Mouse (Mus musculus) hindbrain, embryonic 16.5 days (tissue): Measurements from ENCODE around the gene Negr1. TPM values are rescaled to one million over a fixed set of nuclear protein-coding genes. Genes with fewer than 3 reads are reported as not detected.

Experiments
- ATAC-seq: fragments of 200-750 bp; cut with Nextera tagmentation; 2 replicates; pipeline ENCODE4 v1.8.0; 2017; ENCODE audit warnings: moderate TSS enrichment, moderate library complexity
- H3K27ac ChIP-seq: fragments of 300-500 bp; sonication (generic); 2 replicates; pipeline ENCODE4 v1.5.1; 2014; ENCODE audit warnings: low read depth, mild to moderate bottlenecking, control low read depth, low read length, moderate library complexity
- H3K27me3 ChIP-seq: fragments of 300-500 bp; sonication (generic); replicated peaks from 2 replicates; pipeline ENCODE4 v1.6.1; 2014; ENCODE audit warnings: low read length; ENCODE audit not compliant: control insufficient read depth, insufficient read depth
- H3K36me3 ChIP-seq: fragments of 300-500 bp; sonication (generic); 2 replicates; pipeline ENCODE4 v1.6.1; 2014; ENCODE audit warnings: mild to moderate bottlenecking, low read length, moderate library complexity, mixed read lengths; ENCODE audit not compliant: control insufficient read depth, insufficient read depth
- H3K4me1 ChIP-seq: fragments of 300-500 bp; sonication (generic); 2 replicates; pipeline ENCODE4 v1.6.1; 2014; ENCODE audit warnings: low read depth, low read length; ENCODE audit not compliant: control insufficient read depth, insufficient read depth
- H3K4me2 ChIP-seq: fragments of 300-500 bp; sonication (generic); 2 replicates; pipeline ENCODE4 v1.6.1; 2014; ENCODE audit warnings: mild to moderate bottlenecking, low read length, control low read depth, moderate library complexity
- H3K4me3 ChIP-seq: fragments of 300-500 bp; sonication (generic); 2 replicates; pipeline ENCODE4 v1.5.1; 2014; ENCODE audit warnings: mild to moderate bottlenecking, low read length, control low read depth, moderate library complexity
- H3K9ac ChIP-seq: fragments of 300-500 bp; sonication (generic); 2 replicates; pipeline ENCODE4 v1.6.1; 2014; ENCODE audit warnings: low read depth, mild to moderate bottlenecking, control low read depth, low read length, moderate library complexity
- H3K9me3 ChIP-seq: fragments of 300-500 bp; sonication (generic); 2 replicates; pipeline ENCODE4 v1.6.1; 2014; ENCODE audit warnings: mild to moderate bottlenecking, low read length, moderate library complexity; ENCODE audit not compliant: control insufficient read depth
- WGBS: fragments of 180-500 bp; shearing (Covaris S2); extraction: QIAGEN DNeasy Blood & Tissue Kit; methylation state at CpG from one replicate; pipeline ENCODE4 v1.1.7; 2014; 5-methylcytosine and 5-hydroxymethylcytosine counted together
- polyA plus RNA-seq: library from polyadenylated mRNA; unstranded; fragments of >200 nt; fragmentation: Nextera tagmentation; extraction: Ambion mirVana; gene quantifications from 2 replicates; pipeline ENCODE4 v1.2.1, GENCODE M21; 2015

Negr1 gene
- polyA plus RNA-seq, 1 experiment from 2014 or later, result 46.0 TPM

GRCm38 (mm10) chr3:156643710-156644363, 82.2 kb downstream of the Negr1 start:
- H3K27ac ChIP-seq, result no peak overlapping the region
- H3K27me3 ChIP-seq, result no peaks in the 10 kb centered on the region
- 81% methylated on average over 3 of the region's 3 CpGs for WGBS
- ATAC-seq, result no peak
- no peaks in the 10 kb centered on the region for H3K9me3 ChIP-seq
- H3K9ac ChIP-seq, result no peak overlapping the region
- H3K4me3 ChIP-seq, result no peak overlapping the region
- no peaks in the 10 kb centered on the region for H3K4me1 ChIP-seq
- H3K36me3 ChIP-seq, result no peaks in the 10 kb centered on the region
- H3K4me2 ChIP-seq, result no peak overlapping the region

- 83% methylated on average over 3 of the region's 3 CpGs for WGBS
Observed at GRCm38 (mm10) chr3:156648378-156648777, 86.8 kb downstream of the Negr1 start.

GRCm38 (mm10) chr3:156662553-156662952, 101.0 kb downstream of the Negr1 start:
- 0 out of 2 replicates have a peak, but pooled peaks have one; percentile 14 for ATAC-seq
- no peak overlapping the region for H3K9ac ChIP-seq
- 91% methylated on average over 2 of the region's 2 CpGs for WGBS

More at GRCm38 (mm10) chr3:156648378-156648777, 86.8 kb downstream of the Negr1 start:
- H3K4me2 ChIP-seq, result no peak overlapping the region
- H3K27ac ChIP-seq, result no peak overlapping the region
- no peaks in the 10 kb centered on the region for H3K9me3 ChIP-seq
- H3K4me1 ChIP-seq, result no peaks in the 10 kb centered on the region
- H3K36me3 ChIP-seq, result no peaks in the 10 kb centered on the region
- H3K4me3 ChIP-seq, result no peak overlapping the region
- ATAC-seq, result no peak
- no peaks in the 10 kb centered on the region for H3K27me3 ChIP-seq
- no peak overlapping the region for H3K9ac ChIP-seq

GRCm38 (mm10) chr3:156672560-156672959, 111.0 kb downstream of the Negr1 start:
- ATAC-seq, result no peak
- Histone ChIP-seq H3K27me3 (no peaks in the 10 kb centered on the region), H3K9me3 (no peaks in the 10 kb centered on the region), H3K4me3 (no peak overlapping the region), H3K4me1 (no peaks in the 10 kb centered on the region), H3K9ac (no peak overlapping the region), H3K27ac (no peak overlapping the region), H3K36me3 (no peaks in the 10 kb centered on the region), H3K4me2 (no peak overlapping the region)
- 87% methylated on average over 3 of the region's 3 CpGs for WGBS

More at GRCm38 (mm10) chr3:156662553-156662952, 101.0 kb downstream of the Negr1 start:
- Histone ChIP-seq H3K4me1 (no peaks in the 10 kb centered on the region), H3K36me3 (no peaks in the 10 kb centered on the region), H3K27me3 (no peaks in the 10 kb centered on the region), H3K27ac (no peak overlapping the region), H3K4me2 (no peak overlapping the region), H3K4me3 (no peak overlapping the region), H3K9me3 (no peaks in the 10 kb centered on the region)

- no peaks in the 10 kb centered on the region for H3K36me3 ChIP-seq
- no peaks in the 10 kb centered on the region for H3K9me3 ChIP-seq
- WGBS, result 93% methylated on average over 5 of the region's 5 CpGs
- H3K4me2 ChIP-seq, result no peak overlapping the region
- no peak overlapping the region for H3K9ac ChIP-seq
- ATAC-seq, result no peak
- H3K27me3 ChIP-seq, result no peaks in the 10 kb centered on the region
- no peak overlapping the region for H3K27ac ChIP-seq
- no peak overlapping the region for H3K4me3 ChIP-seq
- H3K4me1 ChIP-seq, result no peaks in the 10 kb centered on the region
Observed at GRCm38 (mm10) chr3:156690059-156690605, 128.5 kb downstream of the Negr1 start.

GRCm38 (mm10) chr3:156698687-156699086, 137.1 kb downstream of the Negr1 start:
- Histone ChIP-seq H3K27me3 (no peaks in the 10 kb centered on the region), H3K4me2 (no peak overlapping the region), H3K4me3 (no peak overlapping the region), H3K9ac (no peak overlapping the region), H3K36me3 (no peaks in the 10 kb centered on the region), H3K9me3 (no peaks in the 10 kb centered on the region), H3K27ac (no peak overlapping the region), H3K4me1 (no peaks in the 10 kb centered on the region)
- no peak for ATAC-seq
- WGBS, result 97% methylated on average over 1 of the region's 1 CpGs

GRCm38 (mm10) chr3:156703241-156703640, 141.6 kb downstream of the Negr1 start:
- Histone ChIP-seq H3K9me3 (no peaks in the 10 kb centered on the region), H3K4me2 (no peak overlapping the region)

GRCm38 (mm10) chr3:156710240-156710639, 148.6 kb downstream of the Negr1 start:
- ATAC-seq, result no peak
- 83% methylated on average over 5 of the region's 5 CpGs for WGBS
- Histone ChIP-seq H3K9me3 (no peaks in the 10 kb centered on the region), H3K4me3 (no peak overlapping the region), H3K4me2 (no peak overlapping the region), H3K36me3 (no peaks in the 10 kb centered on the region), H3K9ac (no peak overlapping the region), H3K4me1 (no peaks in the 10 kb centered on the region; the same call in 1 of the 2 replicates), H3K27me3 (no peaks in the 10 kb centered on the region), H3K27ac (no peak overlapping the region)

More at GRCm38 (mm10) chr3:156703241-156703640, 141.6 kb downstream of the Negr1 start:
- no peak for ATAC-seq
- Histone ChIP-seq H3K27me3 (no peaks in the 10 kb centered on the region), H3K4me1 (no peaks in the 10 kb centered on the region), H3K9ac (no peak overlapping the region), H3K27ac (no peak overlapping the region), H3K4me3 (no peak overlapping the region), H3K36me3 (no peaks in the 10 kb centered on the region)
- WGBS, result 83% methylated on average over 1 of the region's 1 CpGs

- H3K27ac ChIP-seq, result no peak overlapping the region
- 72% methylated on average over 4 of the region's 4 CpGs for WGBS
- H3K9ac ChIP-seq, result no peak overlapping the region
- H3K4me2 ChIP-seq, result no peak overlapping the region
- no peaks in the 10 kb centered on the region for H3K36me3 ChIP-seq
- H3K4me3 ChIP-seq, result no peak overlapping the region
- H3K27me3 ChIP-seq, result no peaks in the 10 kb centered on the region
- no peaks in the 10 kb centered on the region for H3K9me3 ChIP-seq
- no peak for ATAC-seq
- no peaks in the 10 kb centered on the region; the same call in 1 of the 2 replicates for H3K4me1 ChIP-seq
Observed at GRCm38 (mm10) chr3:156710693-156711092, 149.1 kb downstream of the Negr1 start.
